Mouse (Mus musculus) left cerebral cortex, postnatal 14 days (tissue): ENCODE measurements at regions not wholly inside any gene's neighbourhood (a gene's known extent, or its start where the extent isn't known, plus 50 kb on each side); places are given as distances from the start of the nearest gene placed in this dataset.

Source experiments
- DNase-seq, 2 experiments: peaks; one replicate each; pipeline ENCODE4 v3.0.0; 2021 to 2022; ENCODE audit warnings: low spot score in 2 of 2, mixed read lengths in 1 of 2
- intact Hi-C: fragments of 180-260 bp; cut with DNase I; formaldehyde crosslinking; loops from one replicate; pipeline ENCODE4 v1.15.1; 2025

GRCm38 (mm10) chr14:120847006-120847405 lies 64.0 kb upstream of the Ipo5 start:
- peak in 1 of 2 experiments; percentile 32 for DNase-seq
- intact Hi-C loops = loop anchor here (5.0 kb wide), 1 partner anchor 40 kb away; no protein-coding TSS in a partner anchor

GRCm38 (mm10) chr14:120848083-120848951 lies 62.7 kb upstream of the Ipo5 start:
- no peak for DNase-seq
- intact Hi-C loops = loop anchor here (5.0 kb wide), 1 partner anchor 39 kb away; no protein-coding TSS in a partner anchor

- DNase-seq = no peak
- intact Hi-C loops = loop anchor here (5.0 kb wide), 1 partner anchor 38 kb away; no protein-coding TSS in a partner anchor
Observed at GRCm38 (mm10) chr14:120849159-120849558, 61.9 kb upstream of the Ipo5 start.

GRCm38 (mm10) chr14:120853643-120854042 lies 57.4 kb upstream of the Ipo5 start:
- intact Hi-C loops = no loop called here
- no peak for DNase-seq

GRCm38 (mm10) chr14:120854559-120854958 lies 56.5 kb upstream of the Ipo5 start:
- intact Hi-C loops = no loop called here
- no peak for DNase-seq

GRCm38 (mm10) chr14:120855181-120855580 lies 55.8 kb upstream of the Ipo5 start:
- intact Hi-C loops = no loop called here
- peak; percentile 74 to 75 for DNase-seq
